Mouse (Mus musculus) lung, adult 2 months (tissue): ENCODE data around the gene Sarm1. TPM values are rescaled to one million over a fixed set of nuclear protein-coding genes. Genes with fewer than 3 reads are reported as not detected.
"Not testable (repeated sequence)": the region's sequence is repeated elsewhere in the genome, so short reads cannot be mapped to it uniquely, and the experiment has no call there.

Experiments
- DNase-seq: peaks from one replicate; pipeline ENCODE4 v3.0.0; 2022
- H3K4me1 ChIP-seq: fragments of 200-500 bp; 2 replicates; pipeline ENCODE4 v1.6.1; 2011; ENCODE audit warnings: low read length; ENCODE audit not compliant: control insufficient read depth, insufficient read depth
- H3K4me3 ChIP-seq: fragments of 200-500 bp; replicated peaks from 2 replicates; pipeline ENCODE3; 2011; ENCODE audit warnings: low read depth, mild to moderate bottlenecking, control low read depth, low read length; ENCODE audit errors: extremely low read depth
- CTCF ChIP-seq: fragments of 200-500 bp; IDR thresholded peaks from 2 replicates; pipeline ENCODE4 v1.5.1; 2011; ENCODE audit warnings: mild to moderate bottlenecking, low read length, control low read depth; ENCODE audit not compliant: insufficient read depth
- POLR2A ChIP-seq: fragments of 200-500 bp; IDR thresholded peaks from 2 replicates; pipeline ENCODE4 v1.6.1; 2011; ENCODE audit warnings: low read depth, mild to moderate bottlenecking, control low read depth, low read length, borderline replicate concordance; ENCODE audit errors: extremely low read depth
- WGBS: fragments of 180-500 bp; shearing (Covaris S2); methylation state at CpG from one replicate; pipeline ENCODE4 v1.1.7; 2018; 5-methylcytosine and 5-hydroxymethylcytosine counted together
- polyA plus RNA-seq: library from polyadenylated mRNA; depleted of rRNA; stranded (reverse); fragments of >200 nt; gene quantifications from 2 replicates; pipeline ENCODE4 v1.2.3, GENCODE M21; 2012; rRNA removed

Sarm1 gene
- 0.52 and 0.65 TPM in 2 replicates for polyA plus RNA-seq

DNA sequence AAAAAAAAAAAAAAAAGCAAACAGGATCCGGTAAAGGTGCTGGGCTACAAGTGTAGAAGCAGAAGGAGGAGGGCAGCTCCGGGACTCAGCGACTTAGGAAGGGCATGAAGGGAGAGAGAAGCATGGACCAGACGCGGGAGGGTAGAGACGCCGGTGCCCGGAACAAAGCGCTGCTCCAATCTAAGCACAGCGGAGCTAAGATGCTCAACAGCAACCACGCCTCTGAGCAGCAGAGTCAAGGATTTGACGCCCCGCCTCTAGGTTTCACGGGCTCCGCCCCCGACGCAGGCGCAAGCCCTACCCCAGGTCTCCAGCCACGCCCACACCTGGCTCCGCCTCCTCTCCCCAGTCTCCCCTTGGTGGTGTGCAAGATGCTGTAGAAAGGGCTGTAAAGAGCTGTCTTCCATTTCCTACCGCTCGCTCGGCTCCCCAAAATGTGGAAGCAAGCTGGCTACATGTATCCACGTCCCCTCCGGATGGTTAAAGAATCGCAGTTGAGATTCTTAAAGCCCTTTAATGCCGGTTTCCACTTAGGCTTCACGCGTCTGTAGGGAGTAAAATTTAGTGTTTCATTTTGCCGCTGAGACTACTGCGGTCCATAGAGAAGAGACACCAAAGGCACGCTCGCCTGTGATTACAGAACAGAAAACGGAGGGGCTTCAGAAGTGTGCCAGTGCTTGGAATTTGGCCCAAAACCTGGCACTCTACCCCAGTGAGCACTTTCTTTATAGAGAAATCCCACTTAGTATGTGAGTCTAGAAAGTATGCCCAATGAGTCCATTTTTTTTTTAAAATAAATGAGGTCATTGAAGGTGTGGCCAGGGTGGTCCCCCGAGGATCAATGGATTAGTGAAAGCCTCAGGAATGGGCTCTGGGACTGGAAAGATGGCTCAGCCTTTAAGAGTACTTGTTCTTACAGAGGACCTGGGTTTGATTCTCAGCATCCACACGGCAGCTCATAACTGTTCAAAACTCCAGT is at the start of gene Sarm1:
Gene Sarm1 (minus strand): TSS at position 211 of the 979 bp plus-strand sequence.
- WGBS: 3% methylated on average over 36 of the region's 36 CpGs
- DNase-seq: peak; percentile 89
- Histone ChIP-seq H3K4me1 (peaks cover 5% of the 10 kb centered on the region; the same call in 1 of the 2 replicates), H3K4me3 (peak within 1 kb of the TSS; percentile 40)
- TF ChIP-seq CTCF (no peak), POLR2A (peak; percentile 59; the same call in 1 of the 2 replicates)

DNA sequence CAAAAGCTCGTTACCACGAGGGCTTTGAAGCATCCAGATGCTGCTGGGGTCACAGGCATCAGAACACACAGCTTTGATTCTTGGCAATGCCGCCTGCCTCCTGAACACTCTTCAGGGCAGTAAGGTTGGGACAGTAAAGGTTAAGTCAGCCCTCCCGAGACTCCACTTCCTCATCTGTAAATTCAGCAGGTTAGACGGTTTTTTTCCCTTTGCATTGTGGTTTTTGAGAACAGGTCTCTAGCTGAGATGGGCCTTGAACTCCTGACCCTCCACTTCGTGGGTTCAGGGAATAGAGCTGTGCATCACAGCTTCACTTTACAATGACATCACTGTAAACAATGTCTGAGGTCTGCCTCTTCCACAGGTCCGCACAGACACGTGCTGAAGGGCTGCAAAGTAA is 47.6 kb upstream of the Sarm1 start:
- TF ChIP-seq CTCF: no peak
- TF ChIP-seq POLR2A: no peak
- DNase-seq: no peak
- H3K4me1 ChIP-seq: no peaks in the 10 kb centered on the region
- WGBS: 48% methylated on average over 8 of the region's 8 CpGs
- no peak overlapping the region for H3K4me3 ChIP-seq

DNA sequence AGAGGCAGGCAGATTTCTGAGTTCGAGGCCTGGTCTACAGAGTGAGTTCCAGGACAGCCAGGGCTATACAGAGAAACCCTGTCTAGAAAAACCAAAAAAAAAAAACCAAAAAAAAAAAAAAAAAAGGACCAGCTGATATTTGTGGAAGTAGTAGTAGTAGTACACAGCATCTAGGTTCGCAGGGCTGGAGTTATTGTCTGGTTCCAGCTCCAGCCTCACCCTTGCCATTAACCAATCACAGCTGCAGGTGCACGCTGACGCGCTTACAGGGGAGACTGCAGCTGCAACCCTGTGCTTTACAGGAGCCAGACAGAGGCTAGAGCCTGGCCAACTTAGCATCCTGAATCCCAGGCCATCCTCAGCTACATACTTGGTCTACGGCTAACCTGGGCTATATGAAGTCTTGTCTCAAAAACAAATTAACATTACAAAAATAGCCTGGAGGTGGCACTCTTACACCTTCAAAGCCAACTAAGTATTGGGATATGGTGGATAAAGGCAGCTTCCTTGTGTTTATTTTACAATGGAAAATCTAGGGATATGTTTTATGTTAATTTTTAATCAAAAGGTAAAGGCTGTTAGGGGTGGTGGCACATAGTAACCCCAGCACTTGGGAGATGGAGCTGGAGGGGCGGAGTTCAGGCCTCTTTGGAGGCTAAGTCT is 47.0 kb upstream of the Sarm1 start:
- WGBS: 90% methylated on average over 7 of the region's 7 CpGs
- Histone ChIP-seq H3K4me3 (no peak overlapping the region), H3K4me1 (no peaks in the 10 kb centered on the region)
- no peak for TF ChIP-seq CTCF
- no peak for TF ChIP-seq POLR2A
- no peak for DNase-seq

DNA sequence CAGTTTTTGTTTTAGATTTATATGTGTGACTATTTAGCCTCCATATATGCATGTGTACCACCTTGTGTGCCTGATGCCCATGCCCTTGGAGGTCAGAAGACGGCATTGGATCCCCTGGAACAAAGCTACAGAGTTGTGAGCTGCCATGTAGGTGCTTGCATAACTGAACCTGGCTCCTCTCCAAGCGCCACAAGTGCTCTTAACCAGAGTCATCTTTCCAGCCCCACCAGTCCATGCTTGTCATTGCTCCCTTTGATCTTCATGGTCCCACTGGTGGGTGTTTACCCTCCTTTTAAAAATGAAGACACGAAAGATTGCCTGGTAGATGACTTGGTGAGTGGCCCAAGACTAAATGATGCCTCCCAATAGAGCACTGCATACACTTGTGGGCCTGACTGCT is 42.8 kb upstream of the Sarm1 start:
- peak; percentile 56 for DNase-seq
- TF ChIP-seq CTCF (no peak), POLR2A (no peak)
- peaks cover 8% of the 10 kb centered on the region for H3K4me1 ChIP-seq
- no peak overlapping the region for H3K4me3 ChIP-seq
- WGBS: 65% methylated on average over 3 of the region's 3 CpGs

DNA sequence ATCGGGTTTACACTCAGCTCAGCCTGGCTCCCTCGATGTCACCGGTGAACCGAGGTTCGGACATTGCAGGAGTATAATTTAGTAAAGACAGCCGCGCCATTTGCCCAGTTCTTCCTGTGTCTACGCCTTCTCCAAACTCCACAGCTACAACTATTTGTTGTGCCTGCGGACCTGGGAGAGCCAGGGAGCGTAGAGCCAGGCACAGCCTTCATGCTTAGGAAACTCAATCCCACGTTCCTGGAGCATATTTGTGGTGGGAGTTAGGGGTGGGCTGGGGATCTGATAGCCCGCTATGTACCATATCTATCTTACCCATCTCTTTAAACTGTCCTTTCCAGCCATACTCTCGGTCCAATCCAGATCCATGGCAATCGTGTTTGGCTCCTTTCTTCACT is 39.1 kb upstream of the Sarm1 start:
- DNase-seq: no peak
- Histone ChIP-seq H3K4me3 (peak overlapping the region; percentile 91), H3K4me1 (peaks cover 10% of the 10 kb centered on the region)
- 1% methylated on average over 14 of the region's 14 CpGs for WGBS
- TF ChIP-seq CTCF (no peak), POLR2A (no peak)

DNA sequence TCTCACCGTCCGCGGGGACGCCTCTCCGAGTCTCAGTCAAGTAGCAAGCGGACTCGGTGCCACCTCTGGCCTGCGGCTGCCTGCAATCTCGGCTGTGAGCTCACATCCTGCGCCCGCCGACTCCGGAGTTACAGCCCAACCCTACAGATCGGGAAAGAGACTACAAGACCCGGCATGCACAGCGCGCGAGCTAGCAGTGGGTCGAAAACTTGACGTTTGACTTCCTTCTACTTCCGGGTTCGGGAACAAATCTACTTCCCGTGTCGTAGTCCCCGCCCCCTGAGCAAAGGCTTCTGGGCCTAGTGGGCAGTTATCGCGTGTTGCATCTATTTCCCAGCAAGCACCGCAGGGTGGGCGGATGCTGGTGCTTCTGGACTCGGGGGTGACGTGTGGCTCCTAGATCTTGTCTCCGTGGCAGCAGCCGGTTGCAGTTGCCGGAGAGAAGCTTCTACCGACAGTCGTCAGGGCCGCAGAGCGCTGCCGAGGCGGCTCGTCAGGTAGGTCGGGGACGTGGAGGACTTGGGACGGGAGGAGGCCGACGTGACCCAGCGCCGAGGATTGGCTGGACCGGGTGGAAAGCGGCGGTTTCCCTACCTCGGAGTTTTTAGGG is 38.6 kb upstream of the Sarm1 start, which contains the start of the genes Tnfaip1 and Ift20:
Gene Tnfaip1 (minus strand): TSS at position 253 of the 610 bp plus-strand sequence.
Gene Ift20 (plus strand): TSS at position 282 of the 610 bp plus-strand sequence.
- TF ChIP-seq POLR2A (peak; percentile 95), CTCF (no peak)
- DNase-seq: peak; percentile 96
- Histone ChIP-seq H3K4me3 (peak within 1 kb of the TSS; percentile 98), H3K4me1 (peaks cover 10% of the 10 kb centered on the region)
- under 1% methylated on average over 52 of the region's 52 CpGs for WGBS

DNA sequence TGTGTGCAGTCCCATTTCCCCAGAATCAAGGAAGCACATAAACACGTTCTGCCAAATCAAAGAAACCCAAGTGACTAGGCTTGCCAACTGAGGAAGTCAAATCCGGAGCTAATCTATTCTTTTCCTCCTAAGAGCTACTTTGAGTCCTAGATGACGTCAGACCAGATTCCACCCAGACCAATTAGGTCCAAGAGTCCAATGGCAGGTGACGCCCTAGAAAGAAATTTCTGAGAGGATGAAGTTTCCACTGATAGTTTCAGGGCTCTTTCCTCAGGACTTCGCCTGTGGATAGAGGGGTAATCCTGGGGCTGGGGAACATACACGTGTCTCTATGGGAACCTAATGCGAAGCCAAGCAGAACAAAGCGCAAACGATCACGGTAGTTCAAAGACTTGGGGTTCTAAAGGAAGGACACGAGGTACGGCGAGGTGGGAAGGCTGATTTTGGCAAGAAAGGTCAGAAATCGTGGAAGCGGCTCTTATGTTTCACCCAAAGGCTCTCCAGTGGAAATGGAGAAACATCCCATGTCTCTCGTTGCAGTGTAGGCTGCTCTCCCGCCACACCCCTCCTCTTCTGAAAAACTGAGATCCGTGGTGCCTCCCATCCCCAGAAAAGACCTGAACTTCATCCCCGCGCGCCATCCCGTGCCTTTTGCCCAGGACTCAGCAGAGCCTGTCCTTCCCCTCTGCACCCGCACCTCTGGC is 38.0 kb upstream of the Sarm1 start:
- no peak for TF ChIP-seq CTCF
- TF ChIP-seq POLR2A: no peak
- 2% methylated on average over 23 of the region's 23 CpGs for WGBS
- peak; percentile 52 for DNase-seq

DNA sequence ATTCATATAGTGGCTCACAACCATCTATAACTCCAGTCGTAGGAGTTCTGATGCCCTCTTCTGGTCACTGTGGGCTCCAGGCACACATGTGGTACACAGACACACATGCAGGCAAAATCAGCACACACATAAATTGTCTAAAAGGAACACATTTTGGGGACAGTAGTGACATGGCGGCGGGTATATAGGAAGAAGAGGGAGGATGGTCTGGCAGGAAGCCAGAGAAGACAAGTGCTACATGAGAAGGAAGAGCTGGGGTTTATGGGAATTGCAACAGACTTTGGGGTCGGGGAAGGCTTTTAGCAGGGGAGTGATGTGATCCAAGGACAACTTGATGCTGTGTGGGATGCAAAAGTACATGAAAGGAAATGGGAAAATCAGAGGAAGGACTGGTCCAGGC is 37.0 kb upstream of the Sarm1 start:
- no peak overlapping the region for H3K4me3 ChIP-seq
- 53% methylated on average over 4 of the region's 4 CpGs for WGBS

More for the DNA sequence above, 38.0 kb upstream of the Sarm1 start:
- Histone ChIP-seq H3K4me3 (peak overlapping the region; percentile 98), H3K4me1 (peaks cover 15% of the 10 kb centered on the region)

DNA sequence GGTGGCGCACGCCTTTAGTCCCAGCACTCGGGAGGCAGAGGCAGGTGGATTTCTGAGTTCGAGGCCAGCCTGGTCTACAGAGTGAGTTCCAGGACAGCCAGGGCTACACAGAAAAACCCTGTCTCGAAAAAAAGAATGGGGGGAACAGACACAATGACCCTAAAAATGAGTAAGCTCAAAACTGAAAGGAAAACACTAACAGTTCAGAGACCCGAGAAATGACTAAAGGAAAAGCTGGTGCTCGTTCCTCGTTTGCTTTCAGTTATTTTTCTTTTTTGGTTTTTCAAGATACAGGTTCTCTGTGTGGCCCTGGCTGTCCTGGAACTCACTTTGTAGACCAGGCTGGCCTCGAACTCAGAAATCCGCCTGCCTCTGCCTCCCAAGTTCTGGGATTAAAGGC is 34.0 kb upstream of the Sarm1 start:
- H3K4me1 ChIP-seq: peaks cover 13% of the 10 kb centered on the region
- DNase-seq, H3K4me3 ChIP-seq: not testable (repeated sequence)
- WGBS: 69% methylated on average over 10 of the region's 10 CpGs

More for the DNA sequence above, 37.0 kb upstream of the Sarm1 start:
- TF ChIP-seq CTCF (no peak), POLR2A (no peak)
- H3K4me1 ChIP-seq: peaks cover 21% of the 10 kb centered on the region
- no peak for DNase-seq
